Mouse (Mus musculus) liver, embryonic 14.5 days (tissue): ENCODE measurements around the gene Cttnbp2nl.

ENCODE experiments used
- CTCF ChIP-seq: IDR thresholded peaks from 2 replicates; pipeline ENCODE4 v1.5.1; 2016; ENCODE audit warnings: antibody characterized with exemption, low read depth, control low read depth
- EP300 ChIP-seq: IDR thresholded peaks from 2 replicates; pipeline ENCODE4 v1.6.1; 2016; ENCODE audit warnings: antibody characterized with exemption, low read depth

DNA sequence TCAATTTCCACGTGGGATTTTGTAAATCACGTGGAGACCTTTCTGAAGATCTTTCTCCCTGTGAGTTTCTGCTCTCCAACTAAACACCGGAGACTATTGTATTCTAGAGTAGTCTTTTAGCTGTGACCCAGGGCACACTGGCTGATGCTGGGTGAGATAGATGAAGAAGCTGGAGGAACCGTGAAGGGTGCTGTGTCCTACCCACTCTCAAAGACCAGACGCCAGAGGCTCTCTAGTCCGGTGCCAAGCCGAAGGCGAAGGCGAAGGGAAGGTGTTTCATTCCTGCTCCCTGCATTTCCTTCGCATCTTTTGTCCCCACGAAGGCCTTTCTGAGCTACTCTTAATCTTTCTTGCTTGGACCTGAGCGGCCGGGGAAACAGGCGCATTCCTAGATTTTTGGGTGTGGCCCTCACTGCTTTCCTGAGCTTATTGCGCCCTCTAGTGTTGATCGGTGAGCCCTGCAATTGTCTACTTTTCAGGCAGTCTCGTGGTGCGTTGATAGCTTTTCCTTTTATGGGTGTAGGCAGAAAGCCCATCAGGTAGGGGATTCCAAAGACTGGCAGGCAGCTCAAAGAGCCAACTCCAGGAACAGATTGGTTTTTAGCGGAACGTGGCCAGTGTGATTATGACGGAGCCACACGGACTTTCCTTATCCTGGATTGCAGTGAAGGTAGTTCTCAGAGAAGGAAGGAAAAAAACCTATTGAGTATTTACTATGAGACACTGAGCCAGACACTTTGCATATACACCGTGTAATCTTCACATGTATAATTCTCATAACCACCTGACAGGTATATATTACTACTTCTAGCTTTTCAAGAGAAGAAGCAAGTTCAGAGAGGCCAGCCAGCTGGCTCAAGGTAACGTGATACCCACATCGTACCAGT is 5.9 kb upstream of the Cttnbp2nl start:
- TF ChIP-seq CTCF (peak; percentile 90), EP300 (no peak)
